Mouse (Mus musculus): ENCODE results near the gene Gse1. TPM values are rescaled to one million over a fixed set of nuclear protein-coding genes. Genes with fewer than 3 reads are reported as not detected.

Gene Gse1
- polyA plus RNA-seq, 1 experiment, result 17.1 TPM

GRCm38 (mm10) chr8:120599504-120599903 lies 371.2 kb downstream of the Gse1 start:
- TF ChIP-seq TAL1 (IDR thresholded peaks at IDR 0.05; ENCODE audit: low read length), result no peak
- no peak for TF ChIP-seq GATA1 (IDR thresholded peaks at IDR 0.05; ENCODE audit: low read length)
- Histone ChIP-seq H3K36me3 (ENCODE audit: control insufficient read depth) (no peaks in the 10 kb centered on the region), H3K4me1 (ENCODE audit: control insufficient read depth) (peaks cover 2% of the 10 kb centered on the region; the same call in 1 of the 2 replicates), H3K27me3 (ENCODE audit: control insufficient read depth) (peaks cover 8% of the 10 kb centered on the region), H3K9me3 (ENCODE audit: control insufficient read depth, low read length) (peaks cover 11% of the 10 kb centered on the region), H3K4me3 (replicated peaks) (no peak overlapping the region)

DNA sequence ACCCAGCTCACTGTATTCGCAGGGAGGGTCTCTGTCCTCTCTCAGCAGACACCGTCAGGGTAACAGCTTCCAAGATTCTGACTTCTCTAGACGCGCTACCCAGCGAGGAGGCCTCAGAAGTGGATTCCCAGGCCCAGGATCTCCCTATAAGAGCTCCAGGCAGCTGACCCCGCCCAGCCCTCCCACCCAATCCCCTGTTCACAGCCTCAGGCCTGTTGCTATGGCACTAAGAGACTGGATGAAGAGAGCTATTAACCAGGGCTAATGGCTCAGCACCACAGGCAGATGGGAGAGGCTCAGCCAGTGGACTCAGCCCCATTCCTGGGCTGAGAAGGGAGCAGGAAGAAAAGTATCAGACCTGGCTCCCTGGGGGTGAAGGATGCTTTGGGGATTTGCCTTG lies 374.4 kb downstream of the Gse1 start:
- H3K27me3 ChIP-seq (ENCODE audit: control insufficient read depth), result peaks cover 8% of the 10 kb centered on the region
- H3K9me3 ChIP-seq (ENCODE audit: control insufficient read depth, low read length), result peaks cover 10% of the 10 kb centered on the region
- TF ChIP-seq TAL1 (IDR thresholded peaks at IDR 0.05; ENCODE audit: low read length) (no peak), GATA1 (IDR thresholded peaks at IDR 0.05; ENCODE audit: low read length) (no peak)
- H3K4me1 ChIP-seq (ENCODE audit: control insufficient read depth), result peaks cover 6% of the 10 kb centered on the region
- H3K4me3 ChIP-seq (replicated peaks), result no peak overlapping the region
- no peaks in the 10 kb centered on the region for H3K36me3 ChIP-seq (ENCODE audit: control insufficient read depth)

GRCm38 (mm10) chr8:120607460-120607859 lies 379.2 kb downstream of the Gse1 start:
- Histone ChIP-seq H3K4me1 (ENCODE audit: control insufficient read depth) (peaks cover 14% of the 10 kb centered on the region), H3K9me3 (ENCODE audit: control insufficient read depth, low read length) (peaks cover 3% of the 10 kb centered on the region), H3K36me3 (ENCODE audit: control insufficient read depth) (no peaks in the 10 kb centered on the region), H3K4me3 (replicated peaks) (no peak overlapping the region), H3K27me3 (ENCODE audit: control insufficient read depth) (no peaks in the 10 kb centered on the region)
- TF ChIP-seq TAL1 (IDR thresholded peaks at IDR 0.05; ENCODE audit: low read length), result no peak
- no peak for TF ChIP-seq GATA1 (IDR thresholded peaks at IDR 0.05; ENCODE audit: low read length)

GRCm38 (mm10) chr8:120607885-120608284 lies 379.6 kb downstream of the Gse1 start:
- TF ChIP-seq GATA1 (IDR thresholded peaks at IDR 0.05; ENCODE audit: low read length), result no peak
- TF ChIP-seq TAL1 (IDR thresholded peaks at IDR 0.05; ENCODE audit: low read length), result no peak
- H3K4me3 ChIP-seq (replicated peaks), result no peak overlapping the region
- peaks cover 14% of the 10 kb centered on the region for H3K4me1 ChIP-seq (ENCODE audit: control insufficient read depth)
- peaks cover 3% of the 10 kb centered on the region for H3K9me3 ChIP-seq (ENCODE audit: control insufficient read depth, low read length)
- no peaks in the 10 kb centered on the region for H3K27me3 ChIP-seq (ENCODE audit: control insufficient read depth)
- no peaks in the 10 kb centered on the region for H3K36me3 ChIP-seq (ENCODE audit: control insufficient read depth)

DNA sequence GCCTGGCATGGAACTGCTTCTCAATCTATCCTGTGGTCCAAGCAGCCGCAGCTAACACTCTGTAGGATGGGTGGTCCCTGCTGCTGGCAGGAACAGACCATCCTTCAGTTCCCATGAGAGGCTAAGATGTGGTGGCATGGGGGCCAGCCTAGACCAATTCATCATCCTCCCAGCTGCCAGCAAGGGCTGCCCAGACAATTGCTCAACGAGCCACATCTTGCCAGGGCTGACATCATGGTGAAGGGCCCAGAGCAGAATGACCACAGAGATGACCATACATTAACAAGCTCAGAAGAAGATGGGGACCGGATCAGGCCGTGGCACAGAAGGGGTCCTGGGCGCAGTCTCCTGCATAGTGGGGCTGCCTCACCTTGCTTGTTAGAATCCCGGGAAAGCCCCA lies 382.6 kb downstream of the Gse1 start:
- peaks cover 3% of the 10 kb centered on the region for H3K9me3 ChIP-seq (ENCODE audit: control insufficient read depth, low read length)
- H3K4me3 ChIP-seq (replicated peaks), result no peak overlapping the region
- H3K27me3 ChIP-seq (ENCODE audit: control insufficient read depth), result peaks cover 13% of the 10 kb centered on the region
- H3K4me1 ChIP-seq (ENCODE audit: control insufficient read depth), result peaks cover 14% of the 10 kb centered on the region
- H3K36me3 ChIP-seq (ENCODE audit: control insufficient read depth), result no peaks in the 10 kb centered on the region
- TF ChIP-seq GATA1 (IDR thresholded peaks at IDR 0.05; ENCODE audit: low read length), result no peak
- no peak for TF ChIP-seq TAL1 (IDR thresholded peaks at IDR 0.05; ENCODE audit: low read length)

- H3K36me3 ChIP-seq (ENCODE audit: control insufficient read depth), result no peaks in the 10 kb centered on the region
- peaks cover 3% of the 10 kb centered on the region for H3K9me3 ChIP-seq (ENCODE audit: control insufficient read depth, low read length)
- H3K27me3 ChIP-seq (ENCODE audit: control insufficient read depth), result peaks cover 16% of the 10 kb centered on the region
- TF ChIP-seq TAL1 (IDR thresholded peaks at IDR 0.05; ENCODE audit: low read length) (no peak), GATA1 (IDR thresholded peaks at IDR 0.05; ENCODE audit: low read length) (no peak)
- no peak overlapping the region for H3K4me3 ChIP-seq (replicated peaks)
- no peaks in the 10 kb centered on the region; the same call in 1 of the 2 replicates for H3K4me1 ChIP-seq (ENCODE audit: control insufficient read depth)
These were observed 386.2 kb downstream of the Gse1 start for GRCm38 (mm10) chr8:120614491-120614890.

DNA sequence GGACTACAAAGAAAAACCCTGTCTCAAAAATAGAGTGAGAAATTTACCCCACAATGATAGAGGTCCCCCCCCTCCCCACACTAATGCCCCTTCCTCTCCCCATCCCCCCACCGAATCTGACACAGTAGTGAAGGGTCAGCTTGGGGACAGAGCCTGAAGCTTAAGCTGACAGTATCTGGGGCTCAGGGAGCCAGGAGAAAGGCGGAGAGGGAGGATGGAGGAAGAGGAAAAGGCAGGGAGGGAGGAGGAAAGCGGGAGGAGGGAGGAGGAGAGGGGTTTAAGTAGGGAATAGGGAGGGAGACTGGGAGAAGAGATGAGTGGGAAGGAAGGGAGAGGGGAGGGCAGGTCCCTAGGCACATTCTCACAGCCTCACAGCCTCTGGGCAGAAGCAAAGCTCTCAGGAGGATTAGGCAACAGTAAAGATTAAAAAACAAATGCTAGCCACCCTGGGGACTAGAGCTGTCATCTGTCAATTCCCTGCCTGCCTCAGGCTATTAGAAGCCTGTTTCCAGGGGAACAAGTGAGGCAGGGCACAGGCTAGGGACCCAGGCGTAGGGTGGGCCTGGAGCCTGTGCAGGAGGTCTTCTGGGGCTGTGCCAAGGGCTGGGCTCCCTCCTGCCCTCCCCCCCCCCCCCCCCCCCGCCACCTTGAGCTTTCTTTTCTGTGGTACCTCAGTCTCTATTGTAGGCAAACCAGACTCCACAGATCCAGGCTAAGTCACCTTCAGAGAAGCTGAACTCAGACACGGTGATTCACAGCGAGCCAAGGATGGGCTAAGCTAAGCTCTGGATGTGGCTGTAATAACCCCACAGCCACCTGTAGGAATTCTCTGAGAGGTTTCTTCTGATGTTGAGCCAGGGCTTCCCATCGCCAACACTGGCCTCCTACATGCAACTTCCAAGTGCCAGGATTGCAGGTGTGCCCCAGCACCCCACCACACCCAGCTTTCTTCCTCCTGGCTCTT lies 388.7 kb downstream of the Gse1 start:
- Histone ChIP-seq H3K4me1 (ENCODE audit: control insufficient read depth) (no peaks in the 10 kb centered on the region; the same call in 1 of the 2 replicates), H3K4me3 (replicated peaks) (no peak overlapping the region), H3K36me3 (ENCODE audit: control insufficient read depth) (no peaks in the 10 kb centered on the region), H3K27me3 (ENCODE audit: control insufficient read depth) (peaks cover 16% of the 10 kb centered on the region), H3K9me3 (ENCODE audit: control insufficient read depth, low read length) (no peaks in the 10 kb centered on the region)
- TF ChIP-seq TAL1 (IDR thresholded peaks at IDR 0.05; ENCODE audit: low read length) (no peak), GATA1 (IDR thresholded peaks at IDR 0.05; ENCODE audit: low read length) (no peak)

GRCm38 (mm10) chr8:120618110-120618509 lies 389.9 kb downstream of the Gse1 start:
- H3K4me1 ChIP-seq (ENCODE audit: control insufficient read depth), result no peaks in the 10 kb centered on the region; the same call in none of the 2 replicates
- H3K36me3 ChIP-seq (ENCODE audit: control insufficient read depth), result no peaks in the 10 kb centered on the region
- H3K9me3 ChIP-seq (ENCODE audit: control insufficient read depth, low read length), result no peaks in the 10 kb centered on the region
- no peak for TF ChIP-seq GATA1 (IDR thresholded peaks at IDR 0.05; ENCODE audit: low read length)
- TF ChIP-seq TAL1 (IDR thresholded peaks at IDR 0.05; ENCODE audit: low read length), result no peak
- peaks cover 16% of the 10 kb centered on the region for H3K27me3 ChIP-seq (ENCODE audit: control insufficient read depth)
- H3K4me3 ChIP-seq (replicated peaks), result no peak overlapping the region
